Mouse (Mus musculus): Measurements from ENCODE around the gene Ext2.

GRCm38 (mm10) chr2:93682601-93683202, 139.7 kb downstream of the Ext2 start:
- TF ChIP-seq POLR2A (IDR thresholded peaks at IDR 0.05; ENCODE audit: insufficient read length, low read depth), result no peak
- no peak for TF ChIP-seq E2F4 (IDR thresholded peaks at IDR 0.05; ENCODE audit: insufficient read depth)
- TF ChIP-seq TCF12 (IDR thresholded peaks at IDR 0.05; ENCODE audit: insufficient read depth, poor library complexity, severe bottlenecking), result no peak
- no peak for TF ChIP-seq USF1 (IDR thresholded peaks at IDR 0.05; ENCODE audit: low read depth)
- TF ChIP-seq MAX (IDR thresholded peaks at IDR 0.05; ENCODE audit: low read depth), result no peak

Measured in myocyte (in vitro differentiated cells).